Mouse (Mus musculus): ENCODE measurements around the gene Gdpgp1. TPM values are rescaled to one million over a fixed set of nuclear protein-coding genes. Genes with fewer than 3 reads are reported as not detected.

Gene Gdpgp1
- total and polyA plus RNA-seq, 2 experiments from 2014 or later: 2.3 to 5.5 TPM

- no peak for ATAC-seq (ENCODE audit: insufficient read depth, low read depth)
- TF ChIP-seq CTCF (IDR thresholded peaks at IDR 0.05; ENCODE audit: low read depth) (no peak), EP300 (IDR thresholded peaks at IDR 0.05; ENCODE audit: low read depth) (no peak)
- H3K36me3 ChIP-seq (replicated peaks; ENCODE audit: control insufficient read depth, insufficient read depth, low read length): no peaks in the 10 kb centered on the region
- peaks cover 38% of the 10 kb centered on the region for H3K4me1 ChIP-seq (ENCODE audit: control insufficient read depth, insufficient read depth)
- H3K9ac ChIP-seq (replicated peaks; ENCODE audit: low read depth, low read length): no peak overlapping the region
- 81% methylated on average over 4 of the region's 4 CpGs for WGBS
- no peak overlapping the region for H3K4me2 ChIP-seq (ENCODE audit: low read depth, low read length)
- H3K27ac ChIP-seq (ENCODE audit: low read depth): no peak overlapping the region
- H3K4me3 ChIP-seq (ENCODE audit: low read depth, low read length): no peak overlapping the region
- DNase-seq (ENCODE audit: low spot score): no peak
- H3K9me3 ChIP-seq (replicated peaks; ENCODE audit: control insufficient read depth, low read length): no peaks in the 10 kb centered on the region
- no peaks in the 10 kb centered on the region for H3K27me3 ChIP-seq (ENCODE audit: control insufficient read depth, insufficient read depth, low read length)
Measured at GRCm38 (mm10) chr7:80204362-80204761, 28.3 kb upstream of the Gdpgp1 start.

GRCm38 (mm10) chr7:80204961-80205360 lies 27.7 kb upstream of the Gdpgp1 start:
- Histone ChIP-seq H3K9me3 (replicated peaks; ENCODE audit: control insufficient read depth, low read length) (no peaks in the 10 kb centered on the region), H3K9ac (replicated peaks; ENCODE audit: low read depth, low read length) (no peak overlapping the region), H3K36me3 (replicated peaks; ENCODE audit: control insufficient read depth, insufficient read depth, low read length) (no peaks in the 10 kb centered on the region), H3K4me2 (ENCODE audit: low read depth, low read length) (no peak overlapping the region), H3K27ac (ENCODE audit: low read depth) (no peak overlapping the region), H3K4me3 (ENCODE audit: low read depth, low read length) (no peak overlapping the region), H3K4me1 (ENCODE audit: control insufficient read depth, insufficient read depth) (peaks cover 40% of the 10 kb centered on the region), H3K27me3 (ENCODE audit: control insufficient read depth, insufficient read depth, low read length) (no peaks in the 10 kb centered on the region)
- WGBS: 89% methylated on average over 7 of the region's 7 CpGs
- ATAC-seq (ENCODE audit: insufficient read depth, low read depth): no peak
- TF ChIP-seq EP300 (IDR thresholded peaks at IDR 0.05; ENCODE audit: low read depth) (no peak), CTCF (IDR thresholded peaks at IDR 0.05; ENCODE audit: low read depth) (no peak)
- no peak for DNase-seq (ENCODE audit: low spot score)

GRCm38 (mm10) chr7:80205705-80206589 lies 26.7 kb upstream of the Gdpgp1 start:
- DNase-seq (ENCODE audit: low spot score) (no peak), ATAC-seq (ENCODE audit: insufficient read depth, low read depth) (no peak)
- Histone ChIP-seq H3K4me3 (ENCODE audit: low read depth, low read length) (no peak overlapping the region), H3K4me2 (ENCODE audit: low read depth, low read length) (no peak overlapping the region), H3K4me1 (ENCODE audit: control insufficient read depth, insufficient read depth) (peaks cover 40% of the 10 kb centered on the region), H3K9ac (replicated peaks; ENCODE audit: low read depth, low read length) (no peak overlapping the region), H3K27me3 (ENCODE audit: control insufficient read depth, insufficient read depth, low read length) (no peaks in the 10 kb centered on the region), H3K36me3 (replicated peaks; ENCODE audit: control insufficient read depth, insufficient read depth, low read length) (no peaks in the 10 kb centered on the region), H3K27ac (ENCODE audit: low read depth) (no peak overlapping the region), H3K9me3 (replicated peaks; ENCODE audit: control insufficient read depth, low read length) (no peaks in the 10 kb centered on the region)
- 75% methylated on average over 12 of the region's 12 CpGs for WGBS
- TF ChIP-seq CTCF (IDR thresholded peaks at IDR 0.05; ENCODE audit: low read depth) (no peak), EP300 (IDR thresholded peaks at IDR 0.05; ENCODE audit: low read depth) (no peak)

GRCm38 (mm10) chr7:80207314-80207731 lies 25.3 kb upstream of the Gdpgp1 start:
- no peak for DNase-seq (ENCODE audit: low spot score)
- ATAC-seq (ENCODE audit: insufficient read depth, low read depth): no peak
- WGBS: 46% methylated on average over 3 of the region's 3 CpGs
- H3K36me3 ChIP-seq (replicated peaks; ENCODE audit: control insufficient read depth, insufficient read depth, low read length): no peaks in the 10 kb centered on the region
- H3K4me3 ChIP-seq (ENCODE audit: low read depth, low read length): no peak overlapping the region
- H3K9ac ChIP-seq (replicated peaks; ENCODE audit: low read depth, low read length): 0 out of 2 replicates have a peak overlapping the region, but pooled peaks have one; percentile 5
- peaks cover 40% of the 10 kb centered on the region for H3K4me1 ChIP-seq (ENCODE audit: control insufficient read depth, insufficient read depth)
- peak overlapping the region; percentile 77; the same call in 1 of the 2 replicates for H3K27ac ChIP-seq (ENCODE audit: low read depth)
- H3K27me3 ChIP-seq (ENCODE audit: control insufficient read depth, insufficient read depth, low read length): no peaks in the 10 kb centered on the region
- TF ChIP-seq CTCF (IDR thresholded peaks at IDR 0.05; ENCODE audit: low read depth) (no peak), EP300 (IDR thresholded peaks at IDR 0.05; ENCODE audit: low read depth) (no peak)
- H3K4me2 ChIP-seq (ENCODE audit: low read depth, low read length): 0 out of 2 replicates have a peak overlapping the region, but pooled peaks have one; percentile 39
- no peaks in the 10 kb centered on the region for H3K9me3 ChIP-seq (replicated peaks; ENCODE audit: control insufficient read depth, low read length)

- H3K27me3 ChIP-seq (ENCODE audit: control insufficient read depth, insufficient read depth, low read length): no peaks in the 10 kb centered on the region
- TF ChIP-seq EP300 (IDR thresholded peaks at IDR 0.05; ENCODE audit: low read depth) (no peak), CTCF (IDR thresholded peaks at IDR 0.05; ENCODE audit: low read depth) (no peak)
- 39% methylated on average over 18 of the region's 18 CpGs for WGBS
- H3K9ac ChIP-seq (replicated peaks; ENCODE audit: low read depth, low read length): 0 out of 2 replicates have a peak overlapping the region, but pooled peaks have one; percentile 5
- H3K4me2 ChIP-seq (ENCODE audit: low read depth, low read length): peak overlapping the region; percentile 39
- DNase-seq (ENCODE audit: low spot score) (no peak), ATAC-seq (ENCODE audit: insufficient read depth, low read depth) (peak; percentile 12; the same call in 1 of the 2 replicates)
- H3K27ac ChIP-seq (ENCODE audit: low read depth): peak overlapping the region; percentile 77
- no peaks in the 10 kb centered on the region for H3K9me3 ChIP-seq (replicated peaks; ENCODE audit: control insufficient read depth, low read length)
- no peak overlapping the region for H3K4me3 ChIP-seq (ENCODE audit: low read depth, low read length)
- 0 out of 2 replicates have a peak, but pooled peaks cover 5% of the 10 kb centered on the region for H3K36me3 ChIP-seq (replicated peaks; ENCODE audit: control insufficient read depth, insufficient read depth, low read length)
- peaks cover 40% of the 10 kb centered on the region for H3K4me1 ChIP-seq (ENCODE audit: control insufficient read depth, insufficient read depth)
Measured at GRCm38 (mm10) chr7:80208026-80208642, 24.5 kb upstream of the Gdpgp1 start.

Measured in heart, postnatal 0 days (tissue).